Mouse (Mus musculus) natural killer cell, adult 2 months (primary cell): ENCODE data around the gene Ppp1r15b.

Experiments
- DNase-seq, 2 experiments: peaks; one replicate each; pipeline ENCODE4 v3.0.0; 2022; ENCODE audit warnings: low spot score in 2 of 2

Ppp1r15b gene

DNA sequence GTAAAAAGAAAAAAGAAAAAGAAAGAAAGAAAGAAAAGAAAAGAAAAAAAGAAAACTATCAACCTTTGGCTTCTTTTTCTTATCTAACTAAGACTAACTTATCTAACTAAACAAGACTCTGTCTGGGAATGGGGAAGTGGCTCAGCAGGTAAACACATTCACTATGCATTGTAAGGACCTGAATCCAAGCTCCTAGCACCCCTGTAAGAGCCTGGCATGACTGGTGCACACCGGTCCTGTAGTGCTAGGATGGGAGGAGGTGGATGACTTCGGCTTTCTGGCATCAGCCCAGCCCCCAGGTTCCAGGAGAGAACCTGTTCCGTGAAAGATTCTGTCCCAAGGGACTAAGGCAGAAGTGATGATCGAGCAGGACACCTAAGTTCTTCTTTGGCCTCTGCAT, 30.6 kb downstream of the Ppp1r15b start:
- DNase-seq = no peak

DNA sequence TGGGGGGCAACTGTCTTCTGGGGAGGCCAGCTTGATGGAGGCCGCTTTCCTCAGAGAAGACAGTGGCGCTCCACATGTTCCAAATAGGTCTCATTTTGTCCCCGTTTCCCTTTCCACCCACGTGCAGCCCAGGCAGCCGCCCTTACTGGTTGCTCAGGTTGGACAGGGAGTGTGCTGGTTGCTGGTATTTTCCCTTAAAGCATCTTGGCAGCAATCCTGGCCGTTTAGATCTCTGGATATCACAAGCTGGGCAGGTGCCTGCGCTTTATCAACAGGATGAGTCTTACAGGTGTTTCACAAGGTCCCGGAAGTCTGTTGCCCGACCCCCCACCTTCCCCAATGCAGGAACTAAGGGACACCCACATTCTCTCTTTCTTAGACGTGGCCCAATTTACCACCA, 31.1 kb downstream of the Ppp1r15b start:
- DNase-seq = no peak

DNA sequence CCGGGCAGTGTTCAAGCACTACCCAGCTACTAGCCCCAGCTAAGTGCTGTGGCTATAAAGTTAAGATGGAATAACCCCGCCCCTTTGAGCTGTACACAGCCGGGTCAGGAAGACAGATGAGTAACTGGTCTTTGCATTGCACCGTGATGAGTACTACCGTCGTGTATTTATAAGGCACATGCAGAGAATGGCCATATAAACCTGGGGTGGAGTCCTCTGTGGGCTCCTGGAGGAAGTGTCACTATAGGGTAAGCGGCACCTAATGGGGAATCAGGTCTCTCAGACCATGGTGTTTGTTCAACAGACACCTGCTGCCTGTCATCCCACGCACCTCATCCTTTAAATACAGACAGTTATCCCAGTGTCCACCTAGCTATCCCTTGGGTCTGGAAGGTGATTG, 32.0 kb downstream of the Ppp1r15b start:
- no peak for DNase-seq

DNA sequence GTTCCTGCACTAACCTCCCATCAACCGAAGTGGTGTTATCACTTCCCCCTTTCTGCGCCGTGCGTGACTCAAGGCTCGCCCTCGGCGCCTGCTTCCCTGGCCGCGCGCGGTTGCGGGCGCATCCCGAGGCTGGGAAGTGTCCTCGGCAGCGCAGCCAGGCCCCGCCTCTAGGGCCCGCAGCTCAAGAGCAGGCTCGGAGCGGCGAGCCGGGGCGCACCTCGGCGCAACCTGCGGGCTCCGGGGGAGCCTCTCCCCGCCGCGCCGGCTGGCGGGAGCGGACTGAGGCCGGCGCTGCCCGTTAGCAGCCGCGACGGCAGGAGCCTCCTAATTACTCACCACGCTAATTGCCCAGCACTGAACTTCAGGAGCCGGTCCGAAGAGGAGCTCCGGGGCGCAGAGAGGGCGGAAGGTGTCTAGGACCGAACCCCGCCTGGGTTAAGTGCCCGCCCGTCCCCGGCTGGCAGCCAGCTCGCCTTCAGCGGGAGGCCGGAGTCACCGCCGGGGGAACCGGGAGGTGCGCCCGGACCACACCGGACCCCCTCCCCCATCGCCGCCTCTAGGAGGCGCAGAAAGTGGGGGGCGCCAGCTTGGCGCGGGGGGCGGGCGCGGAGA, 33.0 kb downstream of the Ppp1r15b start, which contains the start of gene Plekha6:
Gene Plekha6, plus strand, starts transcription at position 391 of the 612 bp plus-strand sequence.
- peak; percentile 21 to 30 for DNase-seq

DNA sequence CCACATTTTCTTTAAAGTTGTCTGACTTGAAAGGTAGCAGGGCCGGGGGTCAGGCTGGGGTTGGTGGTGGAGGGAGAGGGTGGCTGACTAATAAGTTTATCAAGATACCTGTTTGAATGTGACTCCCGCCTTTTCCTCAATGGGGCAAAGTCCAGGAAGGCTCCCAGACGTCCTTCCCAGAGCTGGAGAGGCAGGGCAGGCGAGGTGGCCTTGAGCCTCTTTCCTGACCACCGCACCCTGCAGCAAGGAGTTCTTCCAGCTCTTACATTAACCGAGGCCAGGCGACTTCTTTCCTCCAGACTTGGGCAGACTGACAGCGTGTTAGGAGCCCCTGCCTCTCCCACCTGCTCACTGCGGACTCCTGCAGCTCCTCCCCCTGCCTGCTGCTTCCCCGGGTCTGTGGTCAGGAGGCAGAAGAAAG, 33.7 kb downstream of the Ppp1r15b start:
- no peak for DNase-seq

DNA sequence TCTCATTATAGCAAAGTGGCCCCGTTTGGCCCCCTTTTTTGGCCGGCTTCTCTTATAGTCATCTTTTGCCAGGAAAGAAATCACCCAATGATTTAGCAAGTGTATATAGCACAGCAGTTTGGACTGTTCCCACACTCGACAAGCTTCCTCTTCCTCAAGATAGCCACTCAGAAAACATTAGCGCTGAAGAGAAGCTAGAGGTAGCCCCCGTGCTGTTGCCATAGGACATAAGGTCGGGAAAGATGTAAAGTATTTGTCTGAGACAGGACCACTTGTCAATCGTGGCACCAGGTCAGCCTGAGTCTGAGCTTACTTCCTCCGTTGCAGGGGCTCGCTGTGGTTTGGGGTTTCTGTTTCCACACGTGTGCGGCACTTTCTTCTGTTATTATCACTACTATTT, 34.2 kb downstream of the Ppp1r15b start:
- no peak for DNase-seq

DNA sequence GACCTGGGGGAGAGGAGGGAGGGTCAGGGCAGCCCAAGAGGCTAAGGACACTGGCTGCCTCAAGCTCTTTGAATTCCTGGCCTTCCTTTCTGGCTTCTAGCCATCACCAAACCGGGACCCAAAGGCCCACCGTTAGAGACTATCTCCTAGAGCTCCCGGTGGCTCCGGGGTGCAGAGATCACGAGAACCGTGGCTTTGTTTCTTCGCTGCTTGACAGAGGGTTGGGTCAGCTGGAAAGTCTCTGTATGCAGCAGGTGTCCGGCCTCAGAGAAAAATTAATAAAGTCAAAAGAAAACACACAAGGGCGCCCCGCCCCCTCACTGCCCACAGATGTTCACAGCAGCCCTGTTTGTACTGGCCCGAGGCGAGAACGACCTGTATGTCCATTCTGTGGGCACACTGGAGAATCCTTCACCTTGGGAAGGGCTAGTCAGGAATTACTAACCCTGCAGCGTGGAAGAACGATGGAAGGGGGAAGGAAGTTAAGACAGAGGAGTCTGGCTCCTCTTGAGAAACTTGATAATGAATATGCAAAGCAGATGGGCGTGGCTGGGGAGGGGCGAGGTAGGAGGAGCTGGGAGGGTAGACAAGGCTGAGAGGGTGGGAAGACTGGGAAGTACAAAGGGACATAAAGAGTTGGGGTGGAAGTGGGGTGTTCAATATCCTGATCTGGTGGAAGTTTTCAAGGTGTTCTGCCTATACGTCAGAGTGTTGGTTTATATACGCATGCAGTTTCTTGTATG, 37.5 kb downstream of the Ppp1r15b start:
- DNase-seq = no peak

DNA sequence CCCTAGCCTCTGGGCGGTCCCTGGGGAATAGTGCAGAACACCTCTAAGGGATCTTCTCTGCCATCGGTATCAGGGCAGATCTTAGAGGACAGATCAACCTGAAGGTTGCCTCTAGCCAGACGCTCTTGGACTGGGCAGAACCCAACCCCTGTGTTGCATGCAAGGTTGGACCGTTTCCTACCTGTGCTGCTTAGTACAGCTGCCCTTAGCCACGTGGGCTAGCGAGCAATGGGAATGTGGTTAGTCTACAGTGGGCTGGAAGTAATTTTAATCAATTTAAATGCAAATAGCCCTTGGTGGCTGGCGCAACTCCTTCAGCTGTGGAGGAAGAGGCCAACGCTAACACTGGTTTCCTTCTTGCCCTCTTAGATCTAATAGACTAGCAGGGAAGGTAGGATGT, 39.3 kb downstream of the Ppp1r15b start:
- no peak for DNase-seq

DNA sequence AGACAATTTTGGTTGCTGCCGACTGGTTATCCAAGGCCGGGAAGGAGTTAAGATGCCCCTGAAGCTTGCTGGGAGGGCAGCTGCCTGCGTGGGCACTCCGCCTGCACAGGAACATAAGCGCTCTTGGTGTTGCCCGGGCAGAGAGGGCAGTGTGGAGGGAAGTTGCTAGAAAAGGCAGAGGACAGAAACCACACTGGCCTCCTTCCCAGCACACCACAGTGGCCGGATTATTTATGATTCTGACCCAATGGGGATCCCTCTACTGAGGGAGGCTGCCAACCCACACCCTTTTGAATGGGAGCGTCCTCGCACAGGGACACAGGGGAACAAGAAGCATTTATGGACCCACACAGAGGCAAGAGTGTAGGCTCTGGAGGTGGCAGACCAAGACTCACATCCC, 40.4 kb downstream of the Ppp1r15b start:
- DNase-seq = no peak

DNA sequence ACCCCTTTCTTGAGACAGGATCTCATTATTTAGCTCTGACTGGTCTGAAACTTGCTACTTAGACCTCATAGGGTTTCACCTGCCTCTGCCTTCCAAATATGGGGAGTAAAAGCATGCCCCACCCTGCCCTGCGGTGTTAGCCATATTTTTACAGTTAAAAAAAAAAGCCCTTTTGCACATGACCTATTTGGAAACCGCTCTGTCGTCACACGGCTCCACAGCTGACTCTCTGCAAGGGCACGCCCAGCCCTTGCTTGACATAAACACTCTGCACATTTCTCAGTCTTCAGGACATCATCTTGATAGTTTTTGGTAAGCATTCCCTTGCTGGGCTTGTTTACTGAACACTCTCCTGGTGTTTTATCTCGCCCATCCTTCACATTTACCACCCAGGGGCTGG, 44.2 kb downstream of the Ppp1r15b start:
- no peak for DNase-seq

DNA sequence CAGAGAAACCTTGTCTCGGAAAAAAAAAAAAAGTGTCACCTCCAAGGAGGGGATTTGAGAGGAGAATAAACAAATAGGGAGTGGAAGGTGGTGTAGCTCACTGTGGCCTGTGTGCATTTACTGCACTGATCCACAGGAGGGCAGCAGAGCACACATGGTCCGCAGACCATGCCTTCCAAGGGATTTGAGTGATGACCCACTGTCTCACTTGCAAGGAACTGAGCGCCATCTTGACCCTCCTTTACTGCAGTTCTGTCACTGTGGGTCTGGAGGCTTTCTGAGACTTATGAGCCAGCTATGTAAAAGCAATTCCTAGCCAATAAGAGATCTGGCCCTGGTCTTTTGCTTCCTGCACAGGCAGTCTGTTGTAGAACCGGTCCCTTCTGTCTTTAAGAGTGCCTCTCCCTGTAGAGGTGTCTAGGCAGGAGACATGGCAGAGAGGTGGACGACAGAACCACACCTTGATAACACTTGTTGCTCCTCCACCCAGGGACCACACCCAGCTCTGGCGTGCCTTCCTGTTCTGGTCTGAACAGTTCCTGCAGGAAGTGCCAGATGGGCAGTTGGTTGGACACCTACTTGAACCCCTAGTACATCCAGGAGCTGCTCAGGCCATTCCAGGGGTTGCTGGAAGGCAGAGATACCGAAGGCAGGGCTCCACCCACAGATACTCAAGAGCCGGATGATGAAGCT, 46.7 kb downstream of the Ppp1r15b start:
- peak; percentile 26 to 45 for DNase-seq

DNA sequence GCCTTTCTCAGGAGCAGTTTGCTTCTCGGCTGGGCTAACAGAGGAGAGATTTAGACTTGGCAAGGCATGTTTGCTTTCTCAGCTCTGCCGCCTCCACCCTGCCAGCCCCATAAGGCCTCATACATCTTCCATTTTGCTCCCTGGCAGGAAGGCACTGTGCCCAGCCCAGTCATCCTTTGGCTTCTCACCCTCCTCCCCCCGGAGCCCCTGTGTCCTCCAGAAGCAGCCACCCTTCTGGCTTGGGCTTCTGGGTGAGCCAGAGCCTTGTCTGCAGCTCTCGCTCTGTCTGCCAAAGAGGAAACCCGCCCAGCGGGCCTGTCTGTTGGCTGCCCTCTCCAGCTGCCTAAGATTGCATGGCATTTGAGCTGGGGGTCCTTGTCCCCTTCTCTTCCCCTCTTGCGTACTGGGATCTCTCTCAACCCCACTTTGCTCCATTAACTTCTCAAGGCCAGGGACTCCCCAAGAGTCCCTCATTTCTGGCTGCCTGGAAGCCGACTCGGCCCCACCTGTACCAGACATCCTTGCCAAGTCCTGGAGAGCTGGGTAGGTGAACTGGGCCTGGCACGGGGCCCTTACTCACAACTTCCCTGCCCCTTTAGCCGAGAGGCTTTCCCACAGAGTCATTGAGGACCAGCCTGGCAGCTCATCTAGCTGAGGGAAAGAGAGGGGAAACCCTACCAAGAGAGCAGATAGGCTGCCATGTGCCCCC, 47.9 kb downstream of the Ppp1r15b start:
- DNase-seq = no peak

DNA sequence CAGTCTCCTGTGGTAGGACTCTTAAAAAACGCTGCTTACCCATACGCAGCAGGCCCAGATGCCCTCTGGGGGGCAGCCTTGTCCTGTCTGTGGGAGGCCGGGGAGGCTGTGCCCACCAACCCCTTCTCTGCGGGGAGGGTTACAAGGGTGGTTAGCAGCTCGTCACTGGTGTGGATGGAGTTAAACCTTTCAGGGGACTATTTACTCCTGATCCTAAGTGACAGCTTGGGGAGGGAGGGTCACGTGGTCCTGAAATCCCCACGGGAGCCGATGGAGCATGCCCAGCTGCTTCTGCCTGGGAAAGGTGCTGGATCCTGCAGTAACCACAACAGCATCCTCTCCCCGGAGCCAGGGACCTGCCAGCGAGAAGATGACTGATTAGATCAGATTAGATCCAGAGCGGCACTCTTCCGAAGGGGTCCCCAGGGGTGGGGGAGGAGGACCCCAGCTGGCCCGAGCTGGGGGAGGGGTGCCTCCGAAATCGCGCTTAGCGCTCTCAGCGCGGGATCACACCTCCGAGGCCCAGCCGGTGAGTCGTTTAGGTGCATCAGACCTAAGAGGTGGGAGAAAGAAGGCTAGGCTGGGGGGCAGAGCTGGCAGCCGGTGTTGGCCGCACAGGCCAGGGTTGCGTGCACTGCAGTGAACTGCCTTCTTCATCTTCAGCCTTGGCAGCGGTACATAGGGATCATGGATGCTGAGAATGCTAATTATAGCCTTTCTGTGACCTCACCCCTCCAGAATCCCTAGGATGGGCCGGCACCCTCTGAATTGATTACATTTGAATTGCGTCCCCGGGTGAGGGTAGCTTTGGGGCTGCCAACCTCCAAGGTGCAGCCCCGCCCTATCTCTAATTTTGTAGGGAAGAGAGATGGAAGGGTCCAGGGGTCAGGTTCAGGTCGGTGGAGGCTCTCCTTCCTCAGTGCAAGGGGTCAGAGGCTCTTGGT, 50.4 kb downstream of the Ppp1r15b start:
- peak in 1 of 2 experiments; percentile 52 for DNase-seq

DNA sequence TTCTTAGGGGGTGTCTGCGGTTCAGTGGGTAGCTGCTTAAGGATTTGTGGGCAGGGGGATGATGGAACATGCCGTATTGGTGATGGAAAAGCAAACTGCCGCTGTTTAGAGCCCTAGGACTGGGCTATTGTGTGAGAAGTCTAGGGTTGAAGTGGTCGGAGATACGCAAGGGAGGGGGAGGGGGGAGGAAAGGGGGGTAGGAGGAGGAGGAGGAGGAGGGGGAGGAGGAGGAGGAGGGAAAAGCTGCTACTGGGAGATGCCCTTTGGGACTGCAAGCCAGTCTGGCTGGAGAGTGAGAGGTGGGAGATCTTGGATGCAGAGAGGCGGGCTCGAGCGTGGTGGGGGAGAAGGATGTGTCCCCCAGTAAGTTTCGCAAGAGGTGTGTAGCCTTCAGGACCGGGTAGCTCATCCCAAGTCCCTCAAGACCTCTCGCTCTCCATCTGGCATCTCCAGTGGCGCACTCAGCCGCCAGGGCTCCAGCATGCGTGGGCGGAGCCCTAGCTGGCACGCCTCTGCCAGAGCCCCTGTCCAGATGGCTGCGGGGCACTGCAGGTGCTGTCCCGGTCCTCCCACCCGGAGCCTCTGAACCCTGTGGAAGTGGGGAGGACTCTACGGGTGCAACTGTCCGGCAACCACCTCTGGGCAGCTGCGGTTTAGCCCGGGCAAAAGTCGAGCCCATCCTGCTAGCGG, 51.2 kb downstream of the Ppp1r15b start:
- DNase-seq = no peak

DNA sequence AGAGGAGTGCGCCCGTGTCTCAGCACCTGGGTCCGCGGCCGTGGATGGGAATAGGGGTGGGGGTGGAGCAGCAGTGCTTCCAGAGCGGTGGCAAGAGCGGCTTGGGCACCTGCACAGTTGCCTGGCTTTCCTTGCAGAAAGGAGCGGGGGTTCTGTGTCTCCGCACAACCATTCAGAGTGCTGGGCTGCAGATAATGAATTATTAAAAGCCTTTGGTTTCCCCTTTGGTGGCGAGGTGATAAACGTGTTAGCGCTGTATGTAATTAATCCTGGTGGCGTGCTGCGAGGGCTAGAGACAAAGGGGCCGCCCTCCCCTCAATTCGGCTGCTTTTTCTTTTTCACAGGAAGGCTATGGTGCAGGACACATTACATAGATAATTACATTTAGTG, 51.8 kb downstream of the Ppp1r15b start:
- DNase-seq = no peak

DNA sequence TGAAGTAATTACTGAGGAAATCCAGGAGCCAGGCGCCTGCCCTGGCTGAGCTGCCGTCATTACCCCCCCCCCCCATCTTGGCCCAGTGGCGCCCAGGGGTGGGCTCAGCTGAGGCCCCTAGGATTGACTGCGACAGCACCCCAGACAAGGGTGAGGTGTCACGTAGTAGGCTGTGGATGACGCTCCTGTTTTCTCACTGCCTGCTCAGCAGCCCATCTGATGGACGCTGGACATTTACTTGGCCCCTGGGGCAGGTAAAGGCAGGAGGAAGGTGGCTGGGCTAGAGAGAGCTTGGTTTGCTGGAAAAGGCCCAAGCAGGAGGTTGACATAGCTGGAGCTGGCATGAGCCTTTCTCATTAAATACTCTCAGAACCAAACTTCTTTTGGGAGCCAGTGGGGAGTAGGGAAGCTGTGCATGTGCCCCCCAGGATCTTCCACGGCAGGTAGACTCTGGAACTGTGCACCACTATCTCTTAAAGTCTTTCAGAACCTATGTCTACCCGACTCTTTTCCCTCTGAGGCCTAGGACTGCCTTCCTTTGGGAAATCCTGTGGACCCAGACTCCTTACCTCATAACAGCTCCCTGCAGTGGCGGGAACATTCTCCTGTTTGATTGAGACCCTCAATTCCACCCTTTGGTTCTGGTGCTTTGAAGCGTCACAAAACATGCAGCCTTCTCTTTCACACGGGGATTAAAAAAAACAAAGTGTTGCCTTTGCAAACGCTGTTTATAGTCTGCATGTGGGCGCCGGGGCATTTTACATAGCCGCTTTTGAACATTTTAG, 52.4 kb downstream of the Ppp1r15b start:
- no peak for DNase-seq

DNA sequence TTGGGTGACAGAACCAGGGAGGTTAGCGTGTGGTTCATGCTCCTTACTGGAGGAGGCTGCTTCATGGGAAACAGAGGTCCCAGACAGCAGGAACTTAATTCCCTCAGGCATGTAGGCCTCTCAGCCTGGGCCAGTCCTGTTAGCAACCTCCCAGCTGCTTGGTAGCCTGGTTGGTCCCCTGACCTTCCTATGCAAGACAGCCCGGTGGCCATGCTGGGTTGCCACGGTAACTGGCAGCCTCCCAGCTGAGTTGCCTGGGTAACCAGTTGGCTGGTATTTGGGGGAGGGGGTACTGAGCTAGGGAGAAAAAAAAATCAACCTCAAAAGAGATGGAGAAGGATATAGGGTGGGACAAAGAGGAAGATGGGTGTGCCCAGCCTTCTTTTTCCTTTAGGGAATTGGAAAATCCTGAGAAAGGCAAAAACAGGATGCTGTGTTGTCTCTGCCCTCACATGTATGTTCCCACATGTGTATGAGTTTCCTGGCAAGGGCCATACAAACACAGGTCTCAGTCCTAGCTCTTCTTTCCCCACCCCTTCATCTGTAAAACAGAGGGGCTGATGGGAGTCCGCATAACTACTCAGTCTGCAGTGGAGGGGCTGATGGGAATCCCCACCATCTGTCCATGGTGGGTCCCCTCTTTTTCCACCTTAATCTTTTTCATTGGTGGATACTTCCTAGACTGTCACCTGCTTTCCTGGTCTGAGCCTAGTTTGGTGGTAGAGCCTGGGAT, 57.2 kb downstream of the Ppp1r15b start:
- DNase-seq = no peak

DNA sequence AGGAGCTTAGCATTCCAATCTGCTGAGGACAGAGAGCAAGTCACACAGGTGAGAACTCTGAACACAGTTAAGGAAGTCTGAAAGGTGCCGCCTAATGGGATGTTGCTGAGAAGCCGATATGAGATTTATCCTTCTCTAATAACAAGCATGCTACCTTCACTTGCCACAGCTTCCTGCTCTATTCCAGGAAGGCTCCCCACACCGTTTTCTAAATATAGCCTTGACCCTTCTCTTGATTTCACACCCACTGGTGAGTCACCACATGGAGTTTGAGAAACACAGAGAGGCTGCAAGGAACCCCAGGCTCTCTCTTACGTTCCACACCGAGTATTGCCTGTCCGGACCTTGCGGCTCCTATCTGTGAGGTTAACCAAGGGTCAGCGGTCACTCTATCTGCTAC, 57.8 kb downstream of the Ppp1r15b start:
- no peak for DNase-seq
